Mouse (Mus musculus): ENCODE measurements around the gene H2-Ab1.

Gene H2-Ab1

GRCm38 (mm10) chr17:34239601-34240041 lies 17.9 kb upstream of the H2-Ab1 start:
- no peak for DNase-seq

- DNase-seq = peak; percentile 6
Observed at GRCm38 (mm10) chr17:34240366-34240765, 17.1 kb upstream of the H2-Ab1 start.

GRCm38 (mm10) chr17:34240916-34241315 lies 16.6 kb upstream of the H2-Ab1 start:
- peak; percentile 6 for DNase-seq

- DNase-seq = peak; percentile 1
Observed at GRCm38 (mm10) chr17:34244656-34245055, 12.8 kb upstream of the H2-Ab1 start.

- no peak for DNase-seq
Observed at GRCm38 (mm10) chr17:34247047-34247446, 10.4 kb upstream of the H2-Ab1 start.

GRCm38 (mm10) chr17:34248764-34249163 lies 8.7 kb upstream of the H2-Ab1 start:
- DNase-seq = peak; percentile 3

- DNase-seq = no peak
Observed at GRCm38 (mm10) chr17:34249361-34249760, 8.1 kb upstream of the H2-Ab1 start.

- peak; percentile 65 for DNase-seq
Observed at GRCm38 (mm10) chr17:34249878-34250277, 7.6 kb upstream of the H2-Ab1 start.

- peak; percentile 26 for DNase-seq
Observed at GRCm38 (mm10) chr17:34251666-34252065, 5.8 kb upstream of the H2-Ab1 start.

- DNase-seq = no peak
Observed at GRCm38 (mm10) chr17:34256501-34256900, 988 bp upstream of the H2-Ab1 start.

GRCm38 (mm10) chr17:34260551-34260950 lies 3.1 kb downstream of the H2-Ab1 start:
- no peak for DNase-seq

- DNase-seq = peak; percentile 30
Observed at GRCm38 (mm10) chr17:34261502-34261901, 4.0 kb downstream of the H2-Ab1 start.

- peak; percentile 73 for DNase-seq
Observed at GRCm38 (mm10) chr17:34263068-34263467, 5.6 kb downstream of the H2-Ab1 start.

- DNase-seq = peak; percentile 76
Observed at GRCm38 (mm10) chr17:34263811-34264371, 6.4 kb downstream of the H2-Ab1 start.

GRCm38 (mm10) chr17:34264452-34265351 lies 7.2 kb downstream of the H2-Ab1 start:
- peak; percentile 61 for DNase-seq

GRCm38 (mm10) chr17:34268262-34268661 lies 10.8 kb downstream of the H2-Ab1 start:
- DNase-seq = no peak

- DNase-seq = no peak
Observed at GRCm38 (mm10) chr17:34268748-34269147, 11.3 kb downstream of the H2-Ab1 start.

- DNase-seq = no peak
Observed at GRCm38 (mm10) chr17:34269817-34270216, 12.3 kb downstream of the H2-Ab1 start.

GRCm38 (mm10) chr17:34270230-34270629 lies 12.7 kb downstream of the H2-Ab1 start:
- DNase-seq = no peak

GRCm38 (mm10) chr17:34270940-34271339 lies 13.5 kb downstream of the H2-Ab1 start:
- DNase-seq = no peak

GRCm38 (mm10) chr17:34272102-34272501 lies 14.6 kb downstream of the H2-Ab1 start:
- DNase-seq = no peak

- DNase-seq = no peak
Observed at GRCm38 (mm10) chr17:34280499-34281038, 23.1 kb downstream of the H2-Ab1 start.

GRCm38 (mm10) chr17:34281836-34282235 lies 24.3 kb downstream of the H2-Ab1 start:
- no peak for DNase-seq

GRCm38 (mm10) chr17:34285371-34285770 lies 27.9 kb downstream of the H2-Ab1 start:
- no peak for DNase-seq

Data from thymus, postnatal 4 days (tissue).